Mouse (Mus musculus): ENCODE measurements around the gene Tifa. TPM values are rescaled to one million over a fixed set of nuclear protein-coding genes. Genes with fewer than 3 reads are reported as not detected.
A peak's percentile ranks its signal among the peaks of the same experiment; 100 is the strongest.

Gene Tifa
- polyA plus RNA-seq (2015; fragmentation: Nextera tagmentation; extraction: Ambion mirVana): 7.6 and 7.7 TPM in 2 replicates

- ATAC-seq (ENCODE audit: low FRiP score, low TSS enrichment): peak; percentile 81
- Histone ChIP-seq H3K27me3 (ENCODE audit: control insufficient read depth, insufficient read depth, low read length) (no peaks in the 10 kb centered on the region), H3K9me3 (ENCODE audit: control insufficient read depth, low read length) (no peaks in the 10 kb centered on the region), H3K4me1 (replicated peaks; ENCODE audit: control insufficient read depth, insufficient read depth) (peaks cover 3% of the 10 kb centered on the region), H3K9ac (ENCODE audit: low read length) (peak within 1 kb of the TSS; percentile 70), H3K4me3 (ENCODE audit: low read depth, low read length) (peak within 1 kb of the TSS; percentile 62), H3K27ac (replicated peaks) (peak within 1 kb of the TSS; percentile 75), H3K4me2 (replicated peaks; ENCODE audit: low read depth) (peak within 1 kb of the TSS; percentile 97), H3K36me3 (ENCODE audit: control insufficient read depth, insufficient read depth, low read length) (no peaks in the 10 kb centered on the region)
- 2% methylated on average over 44 of the region's 44 CpGs for WGBS
- peak; percentile 67 for DNase-seq (ENCODE audit: low spot score)
- TF ChIP-seq CTCF (IDR thresholded peaks at IDR 0.05; ENCODE audit: low read depth) (peak; percentile 45; the same call in 1 of the 2 replicates), EP300 (optimal IDR thresholded peaks at IDR 0.05) (no peak)
These were observed at the start of gene Tifa for GRCm38 (mm10) chr3:127789500-127790191. Gene Tifa, plus strand, starts transcription at chr3:127789805.

- no peak overlapping the region for H3K9ac ChIP-seq (ENCODE audit: low read length)
- H3K4me1 ChIP-seq (replicated peaks; ENCODE audit: control insufficient read depth, insufficient read depth): no peaks in the 10 kb centered on the region
- H3K4me2 ChIP-seq (replicated peaks; ENCODE audit: low read depth): no peak overlapping the region
- no peak overlapping the region for H3K27ac ChIP-seq (replicated peaks)
- ATAC-seq (ENCODE audit: low FRiP score, low TSS enrichment) (no peak), DNase-seq (ENCODE audit: low spot score) (no peak)
- no peaks in the 10 kb centered on the region for H3K36me3 ChIP-seq (ENCODE audit: control insufficient read depth, insufficient read depth, low read length)
- 94% methylated on average over 3 of the region's 3 CpGs for WGBS
- no peaks in the 10 kb centered on the region for H3K27me3 ChIP-seq (ENCODE audit: control insufficient read depth, insufficient read depth, low read length)
- no peaks in the 10 kb centered on the region for H3K9me3 ChIP-seq (ENCODE audit: control insufficient read depth, low read length)
- TF ChIP-seq EP300 (optimal IDR thresholded peaks at IDR 0.05) (no peak), CTCF (IDR thresholded peaks at IDR 0.05; ENCODE audit: low read depth) (peak; percentile 49)
- no peak overlapping the region for H3K4me3 ChIP-seq (ENCODE audit: low read depth, low read length)
These were observed 48.1 kb upstream of the Tifa start for GRCm38 (mm10) chr3:127741473-127741872.

- H3K4me3 ChIP-seq (ENCODE audit: low read depth, low read length): no peak overlapping the region
- TF ChIP-seq CTCF (IDR thresholded peaks at IDR 0.05; ENCODE audit: low read depth) (no peak), EP300 (optimal IDR thresholded peaks at IDR 0.05) (no peak)
- DNase-seq (ENCODE audit: low spot score) (no peak), ATAC-seq (ENCODE audit: low FRiP score, low TSS enrichment) (no peak)
- no peaks in the 10 kb centered on the region for H3K9me3 ChIP-seq (ENCODE audit: control insufficient read depth, low read length)
- H3K27me3 ChIP-seq (ENCODE audit: control insufficient read depth, insufficient read depth, low read length): no peaks in the 10 kb centered on the region
- no peaks in the 10 kb centered on the region for H3K36me3 ChIP-seq (ENCODE audit: control insufficient read depth, insufficient read depth, low read length)
- H3K27ac ChIP-seq (replicated peaks): no peak overlapping the region
- H3K4me2 ChIP-seq (replicated peaks; ENCODE audit: low read depth): no peak overlapping the region
- WGBS: 67% methylated on average over 14 of the region's 14 CpGs
- no peaks in the 10 kb centered on the region for H3K4me1 ChIP-seq (replicated peaks; ENCODE audit: control insufficient read depth, insufficient read depth)
- no peak overlapping the region for H3K9ac ChIP-seq (ENCODE audit: low read length)
These were observed 45.8 kb upstream of the Tifa start for GRCm38 (mm10) chr3:127743614-127744365.

GRCm38 (mm10) chr3:127745504-127745903, 44.1 kb upstream of the Tifa start:
- Histone ChIP-seq H3K27ac (replicated peaks) (no peak overlapping the region), H3K9ac (ENCODE audit: low read length) (no peak overlapping the region), H3K27me3 (ENCODE audit: control insufficient read depth, insufficient read depth, low read length) (no peaks in the 10 kb centered on the region), H3K4me2 (replicated peaks; ENCODE audit: low read depth) (no peak overlapping the region), H3K4me3 (ENCODE audit: low read depth, low read length) (no peak overlapping the region), H3K9me3 (ENCODE audit: control insufficient read depth, low read length) (no peaks in the 10 kb centered on the region), H3K36me3 (ENCODE audit: control insufficient read depth, insufficient read depth, low read length) (no peaks in the 10 kb centered on the region), H3K4me1 (replicated peaks; ENCODE audit: control insufficient read depth, insufficient read depth) (no peaks in the 10 kb centered on the region)
- no peak for ATAC-seq (ENCODE audit: low FRiP score, low TSS enrichment)
- no peak for DNase-seq (ENCODE audit: low spot score)
- 44% methylated on average over 6 of the region's 6 CpGs for WGBS
- TF ChIP-seq EP300 (optimal IDR thresholded peaks at IDR 0.05): no peak
- no peak for TF ChIP-seq CTCF (IDR thresholded peaks at IDR 0.05; ENCODE audit: low read depth)

GRCm38 (mm10) chr3:127745911-127746640, 43.5 kb upstream of the Tifa start:
- Histone ChIP-seq H3K36me3 (ENCODE audit: control insufficient read depth, insufficient read depth, low read length) (no peaks in the 10 kb centered on the region), H3K4me1 (replicated peaks; ENCODE audit: control insufficient read depth, insufficient read depth) (no peaks in the 10 kb centered on the region), H3K4me2 (replicated peaks; ENCODE audit: low read depth) (no peak overlapping the region), H3K27me3 (ENCODE audit: control insufficient read depth, insufficient read depth, low read length) (no peaks in the 10 kb centered on the region), H3K4me3 (ENCODE audit: low read depth, low read length) (no peak overlapping the region), H3K27ac (replicated peaks) (no peak overlapping the region), H3K9me3 (ENCODE audit: control insufficient read depth, low read length) (no peaks in the 10 kb centered on the region), H3K9ac (ENCODE audit: low read length) (no peak overlapping the region)
- ATAC-seq (ENCODE audit: low FRiP score, low TSS enrichment): no peak
- TF ChIP-seq EP300 (optimal IDR thresholded peaks at IDR 0.05) (no peak), CTCF (IDR thresholded peaks at IDR 0.05; ENCODE audit: low read depth) (no peak)
- no peak for DNase-seq (ENCODE audit: low spot score)
- 31% methylated on average over 16 of the region's 16 CpGs for WGBS

Data from stomach, postnatal 0 days (tissue).